Mouse (Mus musculus): ENCODE data around the gene Tax1bp1.

DNA sequence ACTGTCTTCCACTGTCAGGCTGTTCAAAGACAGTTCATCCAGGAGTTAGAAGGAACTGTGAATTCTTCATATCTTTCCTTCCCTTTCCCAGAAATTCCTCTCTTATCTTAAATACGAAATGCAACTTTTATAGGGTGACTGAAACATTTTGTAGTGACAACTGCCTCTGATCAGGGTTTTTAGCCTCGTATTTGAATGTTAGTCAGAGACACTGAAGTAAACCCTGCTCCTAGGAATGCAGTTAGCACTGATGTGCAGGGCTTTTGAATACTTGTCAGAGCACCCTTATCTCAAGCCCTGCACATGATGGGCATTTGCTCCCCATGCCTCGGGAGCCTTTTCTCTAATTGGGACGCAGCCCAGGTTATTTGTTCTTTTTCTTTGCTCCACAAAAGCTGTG lies 16.8 kb downstream of the Tax1bp1 start:
- TF ChIP-seq EP300 (IDR thresholded peaks at IDR 0.05) (no peak), CTCF (IDR thresholded peaks at IDR 0.05) (no peak)
